In the genomic region with DNA sequence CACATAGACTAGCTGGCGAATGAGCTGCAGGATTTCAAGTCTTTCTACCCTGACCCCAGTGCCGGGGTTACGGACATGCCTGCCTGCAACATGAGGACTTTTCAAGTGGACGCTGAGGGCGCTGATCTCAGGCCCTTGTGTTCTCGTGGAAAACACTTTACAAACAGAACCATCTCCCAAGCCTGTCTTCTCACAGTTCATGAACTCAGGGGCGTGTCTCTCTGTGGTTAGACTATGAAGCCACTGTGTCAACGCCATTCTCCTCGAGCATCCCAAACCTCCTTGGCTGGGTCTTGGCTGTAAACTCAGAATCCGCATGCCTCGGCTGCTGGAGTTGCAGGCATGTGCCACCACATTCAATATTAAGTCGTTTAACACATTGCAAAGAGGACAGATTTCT, we compare ENCODE assay signal across 22 mouse cellular contexts.
"Had no signal": no experiment of that assay in that cellular context is flagged by ENCODE, and none has a peak within 500 bp of the region (broad histone marks: within the 10 kb centered on the region; RNA-seq: fewer than 3 reads in every experiment).

No protein-coding gene starts in this region.

- DNase-seq: kidney, adult 11 months; kidney, adult 8-10 months; kidney, postnatal 10 days; kidney, postnatal 36 days; layer of hippocampus, postnatal 36 days; left cerebral cortex, postnatal 4 days; liver, postnatal 0 days; lung, embryonic 14.5 days; retina, postnatal 1 day; right cerebral cortex, postnatal 25 days; spleen, adult 18-20 months had no signal

- H3K4me3 ChIP-seq: kidney, embryonic 15.5 days; limb, embryonic 12.5 days; limb, embryonic 15.5 days; midbrain, embryonic 12.5 days; midbrain, embryonic 15.5 days; neural tube, embryonic 13.5 days; stomach, embryonic 15.5 days had no signal

- H3K4me1 ChIP-seq: kidney, embryonic 15.5 days; limb, embryonic 12.5 days; midbrain, embryonic 12.5 days; midbrain, embryonic 15.5 days; neural tube, embryonic 13.5 days; stomach, embryonic 15.5 days had no signal

- H3K9ac ChIP-seq: kidney, embryonic 15.5 days; limb, embryonic 12.5 days; limb, embryonic 15.5 days; liver, embryonic 14.5 days; liver, postnatal 0 days; lung, embryonic 14.5 days; midbrain, embryonic 12.5 days; midbrain, embryonic 15.5 days; neural tube, embryonic 13.5 days; stomach, embryonic 15.5 days had no signal

- H3K4me2 ChIP-seq: kidney, embryonic 15.5 days; limb, embryonic 12.5 days; limb, embryonic 15.5 days; liver, embryonic 11.5 days; lung, embryonic 14.5 days; midbrain, embryonic 12.5 days; midbrain, embryonic 15.5 days; neural tube, embryonic 13.5 days; stomach, embryonic 15.5 days had no signal

- H3K36me3 ChIP-seq: kidney, embryonic 15.5 days; limb, embryonic 12.5 days; limb, embryonic 15.5 days; midbrain, embryonic 12.5 days; midbrain, embryonic 15.5 days; neural tube, embryonic 13.5 days; stomach, embryonic 15.5 days had no signal

- H3K9me3 ChIP-seq: kidney, embryonic 15.5 days; limb, embryonic 12.5 days; limb, embryonic 15.5 days; midbrain, embryonic 12.5 days; midbrain, embryonic 15.5 days; neural tube, embryonic 13.5 days; stomach, embryonic 15.5 days had no signal

- ATAC-seq: liver, postnatal 0 days; lung, postnatal 0 days; midbrain, embryonic 15.5 days had no signal

- H3K27me3 ChIP-seq: kidney, embryonic 15.5 days; limb, embryonic 12.5 days; limb, embryonic 15.5 days; midbrain, embryonic 12.5 days; midbrain, embryonic 15.5 days; neural tube, embryonic 13.5 days; stomach, embryonic 15.5 days had no signal

- H3K27ac ChIP-seq: kidney, embryonic 15.5 days; limb, embryonic 12.5 days; limb, embryonic 15.5 days; liver, embryonic 14.5 days; macrophage; midbrain, embryonic 12.5 days; midbrain, embryonic 15.5 days; neural tube, embryonic 13.5 days; stomach, embryonic 15.5 days had no signal
